Comparison of ENCODE assay signal across 1 mouse cellular context in genomic region chr7:130519096-130520048, GRCm38 (mm10).
TF ChIP-seq lines count a peak whose summit lies in the region.

No protein-coding gene starts in this region.

TF ChIP-seq in MEL, 35 proteins besides CTCF, POLR2A, EP300 and RAD21 (continued from another document):
- TF ChIP-seq ZMIZ1 (IDR thresholded peaks at IDR 0.05; ENCODE audit: low read depth, low read length) (peak; percentile 55; the same call in 1 of the 2 replicates), USF1 (IDR thresholded peaks at IDR 0.05; ENCODE audit: low read depth, low read length) (peak; percentile 3; the same call in 1 of the 2 replicates), KAT2A (conservative IDR thresholded peaks at IDR 0.05; ENCODE audit: low read depth, low read length) (no peak; the same call in 1 of the 2 replicates), MYB (IDR thresholded peaks at IDR 0.05; ENCODE audit: low read depth, low read length) (no peak), BHLHE40 (IDR thresholded peaks at IDR 0.05; ENCODE audit: borderline replicate concordance, low read depth, low read length) (no peak), RCOR1 (IDR thresholded peaks at IDR 0.05; ENCODE audit: low read depth, low read length) (no peak), MAZ (IDR thresholded peaks at IDR 0.05; ENCODE audit: low read depth, low read length) (peak; percentile 24; the same call in 1 of the 2 replicates), NRF1 (IDR thresholded peaks at IDR 0.05; ENCODE audit: insufficient read depth, low read depth, low read length, poor library complexity, severe bottlenecking) (peak; percentile 66; the same call in 1 of the 2 replicates), ELF1 (IDR thresholded peaks at IDR 0.05; ENCODE audit: low read depth, low read length) (peak; percentile 74), GABPA (IDR thresholded peaks at IDR 0.05; ENCODE audit: low read depth, low read length) (no peak), MAX (IDR thresholded peaks at IDR 0.05; ENCODE audit: low read length) (no peak; the same call in 1 of the 2 replicates), E2F4 (IDR thresholded peaks at IDR 0.05; ENCODE audit: borderline replicate concordance, low read depth, low read length) (peak; percentile 40; the same call in 1 of the 2 replicates), CHD1 (IDR thresholded peaks at IDR 0.05; ENCODE audit: low read depth, low read length) (peak; percentile 49; the same call in 1 of the 2 replicates), ZNF384 (IDR thresholded peaks at IDR 0.05; ENCODE audit: low read depth, low read length) (no peak), TCF12 (IDR thresholded peaks at IDR 0.05; ENCODE audit: low read depth, low read length) (peak; percentile 74), MAFK (IDR thresholded peaks at IDR 0.05; ENCODE audit: borderline replicate concordance, low read depth, low read length) (no peak), UBTF (IDR thresholded peaks at IDR 0.05; ENCODE audit: borderline replicate concordance, insufficient read depth, low read depth, low read length) (0 out of 2 replicates have a peak, but pooled peaks have one; percentile 54), JUND (IDR thresholded peaks at IDR 0.05; ENCODE audit: low read depth, low read length) (no peak), TAL1 (IDR thresholded peaks at IDR 0.05; ENCODE audit: low read length) (no peak)
